Mouse (Mus musculus): ENCODE results near the gene Olfr629.

DNA sequence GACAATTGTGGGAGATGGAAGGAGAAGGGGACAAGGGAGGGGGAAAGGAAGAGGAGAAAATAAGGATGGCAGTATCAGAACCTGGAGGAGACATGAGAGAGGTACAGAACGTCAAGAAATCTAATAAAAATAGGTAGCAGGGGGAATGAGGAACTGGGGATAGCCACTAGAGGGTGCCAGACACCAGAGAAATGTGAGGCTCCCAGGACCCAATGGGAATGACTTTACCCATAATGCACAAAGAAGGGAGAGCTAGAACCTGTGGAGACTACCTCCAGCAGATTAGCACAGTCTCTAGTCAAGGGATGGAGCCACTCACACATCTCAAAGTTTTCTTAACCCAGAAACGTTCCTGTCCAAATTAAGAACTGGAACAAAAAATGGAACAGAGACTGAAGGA lies 32.7 kb downstream of the Olfr629 start:
- no peak for TF ChIP-seq CTCF (IDR thresholded peaks at IDR 0.05; ENCODE audit: borderline replicate concordance, extremely low read depth, insufficient read depth, insufficient read length)
- no peak for TF ChIP-seq POLR2A (IDR thresholded peaks at IDR 0.05; ENCODE audit: borderline replicate concordance, extremely low read depth, insufficient read depth, insufficient read length, poor library complexity, severe bottlenecking)

Measured in brain, embryonic 14.5 days (tissue).